Mouse (Mus musculus) liver, adult 2 months (tissue): ENCODE data around the gene Sfxn2.

ENCODE experiments used
- CTCF ChIP-seq: fragments of 200-500 bp; IDR thresholded peaks from 2 replicates; pipeline ENCODE4 v1.5.1; 2011; ENCODE audit warnings: low read depth, low read length, control low read depth
- POLR2A ChIP-seq: fragments of 200-500 bp; IDR thresholded peaks from 2 replicates; pipeline ENCODE4 v1.6.1; 2011; ENCODE audit warnings: low read length, control low read depth; ENCODE audit not compliant: insufficient read depth; ENCODE audit errors: extremely low read depth

DNA sequence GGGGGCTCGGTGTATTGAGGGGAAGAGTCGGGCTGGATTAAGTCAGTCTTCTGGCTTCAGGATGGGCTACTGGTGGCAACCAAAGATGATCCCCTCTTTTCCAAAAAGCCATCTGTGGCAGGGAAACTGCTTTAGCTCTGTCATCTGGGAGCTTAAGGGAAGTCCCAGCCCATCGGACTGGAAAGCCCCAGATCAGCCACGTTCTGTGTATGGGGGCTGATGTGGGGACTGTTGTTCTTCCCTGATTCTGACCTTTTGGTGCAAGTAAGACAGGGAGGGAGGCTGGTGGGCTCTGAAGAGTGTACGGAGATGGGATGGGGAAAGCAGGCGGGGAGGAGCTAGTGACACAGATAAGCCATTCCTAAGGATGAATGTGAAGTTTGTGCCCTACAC is 49.0 kb upstream of the Sfxn2 start:
- no peak for TF ChIP-seq CTCF
- TF ChIP-seq POLR2A = no peak
